Mouse (Mus musculus): ENCODE results near the gene Grk6. TPM values are rescaled to one million over a fixed set of nuclear protein-coding genes. Genes with fewer than 3 reads are reported as not detected.

The Grk6 gene
- polyA plus RNA-seq, 1 experiment from 2014 or later: 59.6 TPM

DNA sequence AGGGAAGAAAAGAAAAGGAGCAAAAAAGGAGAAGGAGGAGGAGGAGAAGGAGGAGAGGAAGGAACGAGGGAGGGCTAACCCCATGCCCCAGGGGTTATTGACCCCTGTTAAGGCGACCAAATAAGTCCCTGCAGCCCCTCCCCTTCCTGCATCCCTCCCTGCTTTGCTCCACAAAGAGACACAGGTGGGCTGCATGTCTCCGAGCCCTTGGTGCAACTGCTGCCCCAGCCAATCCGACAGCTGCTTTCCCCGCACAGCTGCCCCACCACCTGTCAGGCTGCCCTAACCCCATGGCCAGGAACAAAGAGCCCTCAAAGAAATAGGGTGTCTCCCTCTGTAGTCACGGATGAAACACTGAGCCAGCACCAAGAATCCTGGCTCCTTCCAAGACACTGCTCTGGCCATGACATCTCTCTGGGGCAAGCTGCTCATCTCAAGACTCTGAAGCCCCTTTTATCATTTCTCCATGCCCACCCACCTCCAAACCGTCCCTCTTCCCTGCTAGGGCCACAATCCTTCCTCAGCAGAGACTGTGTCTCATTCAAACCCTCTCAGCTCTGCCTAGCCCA lies 39.7 kb downstream of the Grk6 start:
- peaks cover 22% of the 10 kb centered on the region for H3K36me3 ChIP-seq (ENCODE audit: control insufficient read depth, insufficient read depth, low read length)

DNA sequence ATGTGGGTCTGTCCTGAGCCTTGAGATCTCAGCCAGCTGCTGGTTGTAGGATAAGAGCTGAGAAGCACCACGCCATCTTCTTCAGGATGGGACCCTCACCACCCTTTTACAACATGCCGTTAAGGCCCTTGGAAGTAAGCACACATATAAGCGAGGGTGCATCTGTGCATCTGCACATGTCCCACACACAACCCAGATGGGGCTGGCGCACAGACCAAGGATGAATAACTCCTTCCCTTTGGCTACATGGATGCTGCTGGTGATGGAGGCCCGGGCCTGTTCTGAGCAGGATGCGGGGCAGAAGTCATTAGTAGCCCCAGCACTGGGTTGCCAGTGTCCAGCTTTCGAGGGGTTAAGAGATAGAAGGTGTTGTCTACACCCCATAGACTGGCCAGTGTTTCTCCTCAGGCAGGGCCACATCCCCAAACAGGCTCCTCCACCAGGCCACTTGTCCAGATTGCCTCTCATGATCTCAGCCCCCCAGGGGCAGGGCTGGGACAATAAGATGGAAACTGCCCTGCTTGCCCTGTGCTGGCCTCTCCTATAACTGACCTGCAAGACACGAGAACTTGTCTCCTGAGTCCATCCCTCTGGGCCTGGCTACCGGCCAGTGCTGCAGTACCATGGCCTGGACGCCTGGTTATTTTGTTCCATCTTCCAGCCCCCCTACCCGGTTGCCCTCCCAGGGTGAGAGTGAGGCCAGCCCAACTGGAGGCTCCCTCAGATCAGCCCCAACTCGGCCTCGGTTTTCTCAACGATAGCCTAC lies 41.3 kb downstream of the Grk6 start:
- 35% methylated on average over 14 of the region's 14 CpGs for WGBS
- Histone ChIP-seq H3K4me1 (ENCODE audit: control insufficient read depth, insufficient read depth, low read length) (peaks cover 45% of the 10 kb centered on the region), H3K4me3 (ENCODE audit: low read depth, low read length) (peak overlapping the region; percentile 99), H3K9me3 (ENCODE audit: control insufficient read depth, low read length) (no peaks in the 10 kb centered on the region), H3K27me3 (ENCODE audit: control insufficient read depth, insufficient read depth, low read length) (no peaks in the 10 kb centered on the region), H3K27ac (ENCODE audit: low read depth, low read length) (peak overlapping the region; percentile 97), H3K36me3 (ENCODE audit: control insufficient read depth, insufficient read depth, low read length) (peaks cover 11% of the 10 kb centered on the region), H3K9ac (ENCODE audit: low read length) (peak overlapping the region; percentile 100), H3K4me2 (ENCODE audit: low read depth) (peak overlapping the region; percentile 88)
- ATAC-seq (ENCODE audit: insufficient read depth, low FRiP score, low TSS enrichment) (no peak), DNase-seq (ENCODE audit: low spot score) (no peak)

More for the DNA sequence above, 39.7 kb downstream of the Grk6 start:
- no peaks in the 10 kb centered on the region for H3K9me3 ChIP-seq (ENCODE audit: control insufficient read depth, low read length)
- H3K4me2 ChIP-seq (ENCODE audit: low read depth): peak overlapping the region; percentile 88
- DNase-seq (ENCODE audit: low spot score) (peak; percentile 42), ATAC-seq (ENCODE audit: insufficient read depth, low FRiP score, low TSS enrichment) (no peak)
- no peaks in the 10 kb centered on the region for H3K27me3 ChIP-seq (ENCODE audit: control insufficient read depth, insufficient read depth, low read length)
- H3K4me3 ChIP-seq (ENCODE audit: low read depth, low read length): peak overlapping the region; percentile 99
- H3K4me1 ChIP-seq (ENCODE audit: control insufficient read depth, insufficient read depth, low read length): peaks cover 45% of the 10 kb centered on the region
- peak overlapping the region; percentile 51 for H3K9ac ChIP-seq (ENCODE audit: low read length)
- peak overlapping the region; percentile 64; the same call in 1 of the 2 replicates for H3K27ac ChIP-seq (ENCODE audit: low read depth, low read length)
- WGBS: 19% methylated on average over 7 of the region's 7 CpGs

DNA sequence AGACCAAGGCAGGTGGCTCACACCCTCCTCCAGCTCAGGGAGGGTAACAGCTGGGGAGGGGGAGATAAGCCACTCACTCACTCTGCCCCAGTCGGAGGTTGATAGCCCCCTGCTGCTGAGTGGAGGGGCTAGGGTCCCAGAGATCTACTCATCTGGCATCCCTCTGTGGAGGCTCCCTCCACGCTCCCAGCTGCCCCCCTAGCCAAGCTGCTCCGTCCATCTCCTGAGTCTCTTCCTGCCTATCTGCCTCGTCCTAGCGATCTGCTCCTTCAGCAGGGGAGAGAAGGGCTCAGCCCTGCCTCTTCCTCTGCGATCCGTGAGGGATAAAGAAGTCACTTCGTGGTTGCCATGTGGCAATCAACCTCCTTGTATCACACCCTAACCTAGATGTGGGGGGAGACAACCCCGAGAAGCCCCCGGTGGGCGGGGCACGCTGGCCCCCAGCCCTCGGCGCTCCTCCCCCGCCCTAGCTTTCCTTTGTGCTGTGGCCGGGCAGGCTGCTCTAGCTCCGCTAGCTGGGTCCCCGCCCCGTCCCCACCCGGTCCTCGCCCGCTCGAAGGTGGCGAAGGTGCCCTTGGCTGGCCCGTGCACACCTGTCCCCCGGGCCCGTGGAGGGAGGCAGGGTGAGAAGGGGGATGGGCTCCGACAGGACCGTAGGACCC lies 42.2 kb downstream of the Grk6 start:
- ATAC-seq (ENCODE audit: insufficient read depth, low FRiP score, low TSS enrichment): peak; percentile 45
- H3K4me1 ChIP-seq (ENCODE audit: control insufficient read depth, insufficient read depth, low read length): peaks cover 45% of the 10 kb centered on the region
- peak overlapping the region; percentile 88 for H3K4me2 ChIP-seq (ENCODE audit: low read depth)
- H3K27ac ChIP-seq (ENCODE audit: low read depth, low read length): peak overlapping the region; percentile 97
- H3K36me3 ChIP-seq (ENCODE audit: control insufficient read depth, insufficient read depth, low read length): peaks cover 4% of the 10 kb centered on the region
- no peaks in the 10 kb centered on the region for H3K9me3 ChIP-seq (ENCODE audit: control insufficient read depth, low read length)
- peak; percentile 69 for DNase-seq (ENCODE audit: low spot score)
- 1% methylated on average over 24 of the region's 29 CpGs for WGBS
- H3K27me3 ChIP-seq (ENCODE audit: control insufficient read depth, insufficient read depth, low read length): no peaks in the 10 kb centered on the region
- H3K4me3 ChIP-seq (ENCODE audit: low read depth, low read length): peak overlapping the region; percentile 99
- H3K9ac ChIP-seq (ENCODE audit: low read length): peak overlapping the region; percentile 100

DNA sequence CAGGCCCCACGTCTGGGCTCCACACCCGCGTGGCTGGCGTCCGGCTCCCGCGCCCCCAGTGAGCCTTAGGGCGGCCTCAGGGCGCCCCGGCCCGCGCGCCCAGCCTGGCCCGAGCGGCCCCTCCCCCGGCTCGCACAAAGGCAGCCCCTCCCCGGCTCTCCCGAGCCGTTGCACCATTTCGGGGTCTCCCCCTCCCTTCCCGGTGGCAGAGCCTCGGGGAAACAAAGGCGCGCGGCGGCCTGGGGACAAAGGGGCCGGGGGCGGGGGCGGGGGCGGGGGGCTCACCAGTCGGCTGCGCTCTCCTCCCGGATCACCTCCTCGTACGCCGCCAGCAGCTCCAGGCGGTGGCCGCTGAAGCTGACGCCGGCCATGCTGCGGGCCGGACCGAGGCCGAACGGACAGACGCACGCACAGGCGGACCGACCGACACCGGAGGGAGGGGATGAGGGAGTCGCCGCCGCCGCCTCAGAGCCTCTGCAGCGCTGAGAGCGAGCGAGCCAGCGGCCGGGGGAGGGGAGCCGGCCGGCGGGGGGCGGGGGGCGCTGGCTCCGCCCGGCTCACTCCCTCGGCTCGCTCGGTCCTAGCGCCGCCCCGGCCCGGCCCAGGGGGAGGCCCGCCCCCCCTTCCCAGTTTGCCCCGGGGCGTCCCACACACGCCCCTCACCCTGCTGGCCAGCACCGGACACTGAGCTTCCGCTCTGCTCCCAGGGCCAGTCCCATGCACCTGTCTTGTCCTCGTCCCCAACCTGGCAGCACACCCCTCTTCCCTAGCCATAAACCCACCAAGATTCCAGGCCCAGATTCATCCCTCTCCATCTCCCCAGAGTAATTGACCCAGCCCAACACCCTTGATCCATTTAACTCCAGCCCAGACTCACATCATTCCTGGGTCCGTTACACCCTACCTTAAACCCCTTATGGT lies 43.0 kb downstream of the Grk6 start, which contains the start of gene Dbn1:
Dbn1 (minus strand) TSS at position 534 of the 921 bp plus-strand sequence.
- H3K36me3 ChIP-seq (ENCODE audit: control insufficient read depth, insufficient read depth, low read length): no peaks in the 10 kb centered on the region; the same call in 1 of the 2 replicates
- DNase-seq (ENCODE audit: low spot score): peak; percentile 88
- peak within 1 kb of the TSS; percentile 97 for H3K27ac ChIP-seq (ENCODE audit: low read depth, low read length)
- WGBS: 2% methylated on average over 41 of the region's 83 CpGs
- peak; percentile 60 for ATAC-seq (ENCODE audit: insufficient read depth, low FRiP score, low TSS enrichment)
- no peaks in the 10 kb centered on the region for H3K9me3 ChIP-seq (ENCODE audit: control insufficient read depth, low read length)
- peak within 1 kb of the TSS; percentile 99 for H3K4me3 ChIP-seq (ENCODE audit: low read depth, low read length)
- H3K4me1 ChIP-seq (ENCODE audit: control insufficient read depth, insufficient read depth, low read length): peaks cover 43% of the 10 kb centered on the region
- H3K27me3 ChIP-seq (ENCODE audit: control insufficient read depth, insufficient read depth, low read length): no peaks in the 10 kb centered on the region
- peak within 1 kb of the TSS; percentile 88 for H3K4me2 ChIP-seq (ENCODE audit: low read depth)
- H3K9ac ChIP-seq (ENCODE audit: low read length): peak within 1 kb of the TSS; percentile 100

GRCm38 (mm10) chr13:55494257-55494656 lies 49.4 kb downstream of the Grk6 start:
- Histone ChIP-seq H3K9me3 (ENCODE audit: control insufficient read depth, low read length) (no peaks in the 10 kb centered on the region), H3K9ac (ENCODE audit: low read length) (no peak overlapping the region), H3K4me1 (ENCODE audit: control insufficient read depth, insufficient read depth, low read length) (peaks cover 7% of the 10 kb centered on the region; the same call in 1 of the 2 replicates), H3K27ac (ENCODE audit: low read depth, low read length) (no peak overlapping the region), H3K27me3 (ENCODE audit: control insufficient read depth, insufficient read depth, low read length) (no peaks in the 10 kb centered on the region), H3K36me3 (ENCODE audit: control insufficient read depth, insufficient read depth, low read length) (no peaks in the 10 kb centered on the region), H3K4me3 (ENCODE audit: low read depth, low read length) (no peak overlapping the region), H3K4me2 (ENCODE audit: low read depth) (no peak overlapping the region)
- no peak for DNase-seq (ENCODE audit: low spot score)
- ATAC-seq (ENCODE audit: insufficient read depth, low FRiP score, low TSS enrichment): no peak
- WGBS: 26% methylated on average over 2 of the region's 2 CpGs

DNA sequence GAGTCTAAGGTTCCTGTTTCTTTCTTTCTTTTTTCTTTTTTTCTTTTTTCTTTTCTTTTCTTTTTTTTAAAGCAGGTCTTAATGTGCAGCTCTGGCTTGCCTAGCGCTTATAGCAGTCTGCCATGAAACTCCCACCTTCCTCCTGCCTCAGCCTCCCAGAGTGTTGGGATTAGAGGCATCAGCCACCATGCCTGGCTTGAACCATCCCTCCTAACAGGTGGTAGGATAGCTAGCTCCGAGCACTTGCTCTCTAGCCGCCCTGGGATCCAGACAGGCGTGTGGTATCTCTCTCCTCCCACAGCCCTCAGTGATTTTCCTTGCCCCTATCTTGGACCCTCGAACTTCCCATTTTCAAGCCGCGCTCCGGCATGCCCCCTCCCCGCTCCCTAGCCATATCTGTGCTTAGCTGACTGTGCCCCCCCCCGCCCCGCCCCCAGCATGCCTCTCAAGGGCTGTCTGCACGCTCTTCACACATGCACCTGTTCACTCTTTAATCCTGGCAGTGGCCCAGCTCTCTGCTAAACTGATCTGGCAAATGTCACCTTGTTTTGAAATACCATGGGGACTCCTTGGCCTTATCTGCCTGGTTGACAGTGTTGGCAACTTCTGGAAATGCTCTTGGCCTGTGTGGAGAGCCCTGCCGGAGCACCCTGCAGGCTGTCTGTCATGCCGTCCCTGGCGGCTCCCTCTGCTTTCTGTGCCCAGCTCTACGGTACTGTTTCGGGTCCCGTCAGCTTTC lies 50.2 kb downstream of the Grk6 start:
- no peaks in the 10 kb centered on the region for H3K9me3 ChIP-seq (ENCODE audit: control insufficient read depth, low read length)
- DNase-seq (ENCODE audit: low spot score): no peak
- no peak overlapping the region for H3K4me2 ChIP-seq (ENCODE audit: low read depth)
- no peak overlapping the region for H3K9ac ChIP-seq (ENCODE audit: low read length)
- H3K27ac ChIP-seq (ENCODE audit: low read depth, low read length): no peak overlapping the region
- peaks cover 7% of the 10 kb centered on the region; the same call in 1 of the 2 replicates for H3K4me1 ChIP-seq (ENCODE audit: control insufficient read depth, insufficient read depth, low read length)
- no peaks in the 10 kb centered on the region for H3K36me3 ChIP-seq (ENCODE audit: control insufficient read depth, insufficient read depth, low read length)
- WGBS: 22% methylated on average over 18 of the region's 18 CpGs
- H3K27me3 ChIP-seq (ENCODE audit: control insufficient read depth, insufficient read depth, low read length): no peaks in the 10 kb centered on the region
- ATAC-seq (ENCODE audit: insufficient read depth, low FRiP score, low TSS enrichment): no peak
- no peak overlapping the region for H3K4me3 ChIP-seq (ENCODE audit: low read depth, low read length)

GRCm38 (mm10) chr13:55495702-55496101 lies 50.8 kb downstream of the Grk6 start:
- DNase-seq (ENCODE audit: low spot score) (no peak), ATAC-seq (ENCODE audit: insufficient read depth, low FRiP score, low TSS enrichment) (no peak)
- whole genome bisulfite sequencing: 29% methylated on average over 4 of the region's 4 CpGs
- no peak overlapping the region for H3K27ac ChIP-seq (ENCODE audit: low read depth, low read length)
- H3K9me3 ChIP-seq (ENCODE audit: control insufficient read depth, low read length): no peaks in the 10 kb centered on the region
- H3K27me3 ChIP-seq (ENCODE audit: control insufficient read depth, insufficient read depth, low read length): no peaks in the 10 kb centered on the region
- peak overlapping the region; percentile 20; the same call in 1 of the 2 replicates for H3K9ac ChIP-seq (ENCODE audit: low read length)
- H3K36me3 ChIP-seq (ENCODE audit: control insufficient read depth, insufficient read depth, low read length): no peaks in the 10 kb centered on the region
- H3K4me2 ChIP-seq (ENCODE audit: low read depth): no peak overlapping the region
- H3K4me1 ChIP-seq (ENCODE audit: control insufficient read depth, insufficient read depth, low read length): peaks cover 7% of the 10 kb centered on the region; the same call in 1 of the 2 replicates
- H3K4me3 ChIP-seq (ENCODE audit: low read depth, low read length): no peak overlapping the region
